Mouse (Mus musculus): Measurements from ENCODE around the gene Zfp784.

GRCm38 (mm10) chr7:5083325-5084105, 45.3 kb upstream of the Zfp784 start:
- TF ChIP-seq CTCF (IDR thresholded peaks at IDR 0.05; ENCODE audit: low read depth, low read length) (no peak), POLR2AphosphoS5 (IDR thresholded peaks at IDR 0.05; ENCODE audit: insufficient replicate concordance, low read depth, low read length) (no peak), GATA1 (IDR thresholded peaks at IDR 0.05; ENCODE audit: borderline replicate concordance, low read length) (no peak), TAL1 (conservative IDR thresholded peaks at IDR 0.05; ENCODE audit: low read depth, low read length) (no peak)

Data from G1E (cell line).